Mouse (Mus musculus) frontal cortex, postnatal 14 days (tissue): ENCODE results near the gene Plekhg6.

Source experiments
- DNase-seq, 2 experiments: peaks; one replicate each; pipeline ENCODE4 v3.0.0; 2022; ENCODE audit warnings: low spot score in 2 of 2

The Plekhg6 gene

GRCm38 (mm10) chr6:125325337-125325736 is 55.3 kb downstream of the Plekhg6 start:
- DNase-seq: no peak

- no peak for DNase-seq
Observed at GRCm38 (mm10) chr6:125323547-125323946, 57.0 kb downstream of the Plekhg6 start.

- no peak for DNase-seq
Observed at GRCm38 (mm10) chr6:125322794-125323193, 57.8 kb downstream of the Plekhg6 start.

GRCm38 (mm10) chr6:125321114-125321855 is 59.3 kb downstream of the Plekhg6 start:
- no peak for DNase-seq

- DNase-seq: no peak
Observed at GRCm38 (mm10) chr6:125320323-125320722, 60.3 kb downstream of the Plekhg6 start, which contains the start of gene Scnn1a. Gene Scnn1a (plus strand): TSS chr6:125320659.

GRCm38 (mm10) chr6:125319919-125320296 is 60.7 kb downstream of the Plekhg6 start:
- no peak for DNase-seq

GRCm38 (mm10) chr6:125318981-125319918 is 61.3 kb downstream of the Plekhg6 start:
- DNase-seq: no peak

GRCm38 (mm10) chr6:125317077-125317476 is 63.5 kb downstream of the Plekhg6 start:
- no peak for DNase-seq

- DNase-seq: no peak
Observed at GRCm38 (mm10) chr6:125314746-125315145, 65.8 kb downstream of the Plekhg6 start.

GRCm38 (mm10) chr6:125314231-125314563 is 66.4 kb downstream of the Plekhg6 start:
- no peak for DNase-seq

- DNase-seq: peak in 1 of 2 experiments; percentile 31
Observed at GRCm38 (mm10) chr6:125313546-125314230, 66.9 kb downstream of the Plekhg6 start, which contains the start of gene Ltbr. Gene Ltbr (minus strand): TSS chr6:125313885.
